Mouse (Mus musculus) hindlimb bud, embryonic 11.5 days (tissue): ENCODE measurements at regions not wholly inside any gene's neighbourhood (a gene's known extent, or its start where the extent isn't known, plus 50 kb on each side); places are given as distances from the start of the nearest gene placed in this dataset.

Experiments used
- DNase-seq: peaks from one replicate; pipeline ENCODE4 v3.0.0-alpha.2; 2012; ENCODE audit warnings: low read depth, low spot score; ENCODE audit errors: extremely low spot score

- DNase-seq, result no peak
Measured at GRCm38 (mm10) chr3:35358541-35358940, 395.4 kb upstream of the Atp11b start.

DNA sequence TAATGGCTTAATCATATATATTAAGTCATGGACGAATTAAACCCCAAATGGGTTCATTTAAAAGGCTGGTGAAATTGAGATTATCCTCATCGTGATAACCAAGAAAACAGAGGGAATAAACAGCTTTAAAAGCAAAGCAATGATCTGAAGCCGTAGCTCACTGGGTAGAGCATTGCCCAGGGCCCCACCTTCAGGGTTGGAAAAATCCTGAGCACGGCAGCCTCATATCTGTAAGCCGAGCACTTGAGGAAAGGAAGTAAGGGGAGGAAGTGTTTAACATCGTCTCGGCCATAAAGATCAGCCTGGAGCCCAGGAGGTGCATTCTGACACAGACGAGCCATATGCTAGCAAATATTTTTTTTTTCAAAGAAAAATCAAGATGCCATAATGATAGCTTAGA lies 394.6 kb upstream of the Atp11b start:
- DNase-seq, result no peak

DNA sequence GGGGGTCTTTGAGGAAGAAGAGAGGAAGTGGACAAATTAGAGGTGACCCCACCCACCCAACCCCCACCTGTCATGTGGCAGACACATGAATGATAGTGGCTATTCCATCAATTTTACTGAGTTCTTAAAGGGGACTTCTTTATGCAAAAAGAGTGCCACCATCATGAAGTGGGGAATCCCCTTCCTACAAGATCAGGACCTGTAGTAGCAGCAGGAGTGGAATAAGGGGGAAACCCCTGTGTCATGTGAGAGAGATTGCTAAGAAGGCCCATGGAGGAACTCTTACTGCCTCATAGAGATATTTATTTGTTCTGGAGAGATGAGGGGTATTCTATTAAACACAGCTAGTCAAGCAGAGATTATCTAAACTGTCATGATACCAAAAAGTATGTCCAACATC lies 393.4 kb upstream of the Atp11b start:
- no peak for DNase-seq

GRCm38 (mm10) chr3:35361086-35361485 lies 392.8 kb upstream of the Atp11b start:
- DNase-seq, result no peak

- DNase-seq, result no peak
Measured at GRCm38 (mm10) chr3:35365431-35365830, 388.5 kb upstream of the Atp11b start.

DNA sequence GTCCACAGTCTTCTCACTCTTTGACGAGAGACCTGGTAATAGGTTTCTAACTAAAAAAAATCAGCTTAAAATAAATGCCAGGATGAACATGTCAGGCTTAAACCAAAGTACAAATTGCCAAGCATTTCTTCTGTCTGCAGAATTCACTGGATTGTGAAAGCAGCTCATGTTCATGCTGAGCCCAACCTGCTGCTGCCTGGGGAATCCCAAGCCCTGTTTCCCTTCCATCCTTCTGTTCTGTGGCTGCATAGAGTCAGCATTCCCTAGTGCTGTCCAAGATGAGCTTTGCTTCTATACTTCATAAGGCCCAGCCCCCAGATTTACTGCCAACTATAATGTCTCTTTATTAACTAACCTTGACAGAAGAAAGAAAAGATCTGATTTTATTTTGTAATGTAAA lies 381.6 kb upstream of the Atp11b start:
- no peak for DNase-seq

- DNase-seq, result no peak
Measured at GRCm38 (mm10) chr3:35387386-35387785, 366.5 kb upstream of the Atp11b start.

DNA sequence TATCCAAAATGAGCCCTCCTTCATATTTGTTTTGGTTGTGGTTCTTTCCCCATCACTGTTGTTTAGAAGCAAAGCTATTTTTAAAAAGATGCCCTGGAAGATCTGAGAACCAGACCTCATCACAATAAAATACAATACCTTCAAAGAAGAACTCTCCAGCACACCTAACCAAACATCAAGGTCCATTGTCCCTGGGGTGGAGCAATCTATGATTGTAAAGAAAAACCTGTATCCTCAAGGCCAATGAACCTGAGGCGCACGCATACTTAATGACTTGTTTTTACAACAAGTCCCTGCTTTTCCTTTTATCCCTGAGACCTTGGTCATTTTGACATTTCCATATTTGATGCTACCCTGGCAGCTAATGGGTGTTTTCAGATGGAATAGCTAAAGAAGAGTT lies 361.2 kb upstream of the Atp11b start:
- no peak for DNase-seq

DNA sequence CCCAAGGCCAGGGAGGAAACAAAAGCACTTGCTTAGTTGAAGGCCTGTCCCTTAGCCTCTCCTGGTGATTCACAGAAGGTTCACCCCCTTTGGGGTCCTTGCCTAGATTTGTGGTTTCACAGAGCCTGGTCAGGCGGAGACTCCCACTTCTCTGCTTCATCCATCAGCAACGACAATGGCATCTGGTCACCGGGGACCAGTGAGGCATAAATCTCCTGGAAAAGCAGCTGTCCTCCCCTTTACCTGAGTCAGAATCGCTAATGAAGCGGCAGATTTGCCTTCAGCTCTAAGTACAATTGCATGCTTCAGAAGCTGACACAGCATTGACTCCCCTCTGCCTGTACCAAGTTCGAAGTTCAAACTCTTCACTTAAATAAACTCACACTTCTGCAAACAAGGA lies 353.7 kb upstream of the Atp11b start:
- no peak for DNase-seq

- DNase-seq, result no peak
Measured at GRCm38 (mm10) chr3:35402666-35403065, 351.2 kb upstream of the Atp11b start.

GRCm38 (mm10) chr3:35403952-35404351 lies 350.0 kb upstream of the Atp11b start:
- DNase-seq, result no peak

DNA sequence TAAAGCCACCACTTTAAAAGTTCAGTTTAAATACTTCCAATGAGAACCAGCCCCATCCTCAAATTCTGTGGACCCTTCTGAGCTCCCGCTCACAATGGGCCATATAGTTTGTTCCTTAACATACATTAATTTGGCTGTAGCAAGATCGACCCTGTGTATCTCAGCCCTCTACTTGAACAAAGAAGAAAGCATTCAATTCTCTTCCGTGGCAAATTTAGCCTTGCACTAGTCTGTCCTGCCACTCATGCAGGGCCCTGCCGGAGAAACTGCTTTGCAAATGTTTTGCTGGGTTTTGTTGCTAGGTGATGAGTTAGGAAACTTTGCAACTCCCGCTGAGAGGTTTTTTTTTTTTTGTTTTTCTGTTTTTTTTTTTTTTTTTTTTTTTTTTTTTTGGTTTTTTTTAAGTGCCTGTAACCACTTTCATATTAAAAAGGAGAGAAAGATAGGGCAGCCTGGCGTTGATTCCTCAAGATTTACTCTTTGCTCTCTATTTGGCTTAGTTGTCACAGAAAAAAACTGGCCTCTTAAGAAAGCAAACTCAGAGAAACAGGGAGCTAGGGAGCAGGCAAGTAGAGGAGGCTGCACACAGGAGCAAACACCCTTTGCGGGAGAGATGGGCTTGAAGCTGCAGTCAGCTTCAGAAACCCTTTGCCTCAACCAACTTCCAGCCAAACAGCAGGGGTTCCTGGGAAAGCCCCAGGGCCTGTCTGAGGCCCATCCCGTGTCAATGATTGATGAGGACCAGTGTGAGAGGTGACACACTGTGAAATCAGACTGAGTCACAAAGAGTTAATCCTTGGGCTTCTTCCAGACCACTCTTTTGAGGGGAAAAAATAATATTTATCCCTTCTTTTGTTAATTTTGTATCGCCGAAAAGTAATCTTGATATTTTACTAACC lies 349.2 kb upstream of the Atp11b start:
- DNase-seq, result no peak

- no peak for DNase-seq
Measured at GRCm38 (mm10) chr3:35405621-35406079, 348.3 kb upstream of the Atp11b start.

- DNase-seq, result no peak
Measured at GRCm38 (mm10) chr3:35437687-35438086, 316.2 kb upstream of the Atp11b start.

GRCm38 (mm10) chr3:35462858-35463257 lies 291.0 kb upstream of the Atp11b start:
- no peak for DNase-seq

DNA sequence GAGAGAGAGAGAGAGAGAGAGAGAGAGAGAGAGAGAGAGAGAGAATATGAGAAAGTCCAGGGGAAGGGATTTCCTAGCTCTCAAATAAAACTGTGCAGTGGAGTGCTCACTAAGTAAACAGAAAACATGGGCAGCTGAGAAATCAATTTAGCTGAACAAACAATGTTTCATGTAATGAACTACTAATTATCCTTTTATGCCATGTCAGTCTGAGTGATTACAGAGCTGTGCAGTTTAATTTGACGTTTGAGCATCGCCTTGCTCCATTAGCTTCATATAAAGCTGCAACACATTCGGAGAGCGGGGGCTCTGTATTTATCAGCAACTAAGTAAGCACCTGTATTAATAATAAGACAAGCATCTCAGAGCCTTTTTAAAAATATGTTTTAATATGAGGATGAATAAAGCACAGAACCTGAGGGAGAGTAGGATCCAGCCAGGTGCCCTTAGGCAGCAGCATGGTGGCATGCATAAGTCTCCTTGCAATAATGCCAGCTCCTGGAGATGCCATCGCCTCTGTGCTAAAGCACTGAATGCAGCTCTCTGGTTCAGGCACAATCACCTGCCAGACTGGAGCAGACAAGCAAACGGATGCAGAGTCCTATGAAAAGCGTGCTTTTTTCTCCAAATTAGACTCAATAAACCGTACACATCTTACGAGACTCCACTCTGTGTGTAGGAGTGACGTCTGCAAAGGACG lies 289.5 kb upstream of the Atp11b start:
- no peak for DNase-seq

DNA sequence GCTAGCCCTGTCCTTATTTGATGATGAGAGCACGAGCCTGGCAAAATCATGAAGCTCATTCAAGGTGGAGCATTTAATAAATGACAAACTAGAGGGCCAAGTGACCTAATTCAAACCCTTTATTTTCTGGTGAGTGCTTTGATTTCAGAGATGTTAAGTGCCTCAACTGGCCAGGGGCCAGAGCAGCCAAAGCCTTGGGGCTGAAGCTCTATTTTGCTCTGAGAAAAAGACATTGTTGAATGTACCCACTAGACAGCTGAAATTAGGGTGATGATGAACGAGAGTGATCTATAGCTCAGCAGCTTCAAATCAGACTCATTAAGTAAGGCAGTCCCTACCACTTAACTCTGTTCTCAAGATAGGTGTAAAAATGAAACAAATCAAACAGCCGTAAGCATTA lies 287.9 kb upstream of the Atp11b start:
- DNase-seq, result no peak

- no peak for DNase-seq
Measured at GRCm38 (mm10) chr3:35473351-35473750, 280.6 kb upstream of the Atp11b start.

DNA sequence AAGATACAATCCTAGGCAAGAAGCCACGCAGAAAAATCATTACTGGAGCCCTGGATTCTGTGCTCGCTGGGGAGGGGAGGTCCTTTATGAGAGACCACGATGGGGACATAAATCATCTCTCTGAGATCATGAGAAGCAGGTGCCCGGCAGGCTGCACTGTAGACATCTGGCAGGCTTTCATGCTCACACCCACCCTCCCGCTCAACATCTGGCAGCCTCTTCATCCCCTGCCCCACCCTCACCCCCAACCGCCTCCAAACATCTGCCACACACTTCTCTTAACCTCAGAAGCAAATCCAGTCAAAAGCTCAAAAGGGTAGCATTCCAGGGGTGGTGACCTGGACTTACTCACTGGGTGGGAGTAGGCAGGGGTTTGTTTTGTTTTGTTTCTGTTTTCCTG lies 279.5 kb upstream of the Atp11b start:
- peak; percentile 8 for DNase-seq

DNA sequence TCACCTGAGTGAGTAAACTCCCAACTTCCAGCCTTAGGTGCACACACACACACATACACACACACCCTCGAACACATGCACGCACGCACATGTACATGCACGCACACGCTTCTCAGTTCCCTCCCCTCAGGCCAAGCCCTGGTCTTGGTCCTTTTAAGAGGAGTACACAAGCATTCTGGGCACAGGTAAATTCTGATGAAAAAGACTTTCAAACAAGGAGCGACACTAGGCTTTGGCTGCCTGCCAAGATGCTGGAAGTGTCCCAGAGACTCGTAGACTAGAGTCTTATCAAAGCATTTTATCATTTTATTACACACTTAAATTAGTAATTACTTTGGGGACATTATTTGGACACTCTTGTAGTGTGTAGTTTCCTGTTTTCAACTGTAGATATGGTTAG lies 278.6 kb upstream of the Atp11b start:
- DNase-seq, result no peak

DNA sequence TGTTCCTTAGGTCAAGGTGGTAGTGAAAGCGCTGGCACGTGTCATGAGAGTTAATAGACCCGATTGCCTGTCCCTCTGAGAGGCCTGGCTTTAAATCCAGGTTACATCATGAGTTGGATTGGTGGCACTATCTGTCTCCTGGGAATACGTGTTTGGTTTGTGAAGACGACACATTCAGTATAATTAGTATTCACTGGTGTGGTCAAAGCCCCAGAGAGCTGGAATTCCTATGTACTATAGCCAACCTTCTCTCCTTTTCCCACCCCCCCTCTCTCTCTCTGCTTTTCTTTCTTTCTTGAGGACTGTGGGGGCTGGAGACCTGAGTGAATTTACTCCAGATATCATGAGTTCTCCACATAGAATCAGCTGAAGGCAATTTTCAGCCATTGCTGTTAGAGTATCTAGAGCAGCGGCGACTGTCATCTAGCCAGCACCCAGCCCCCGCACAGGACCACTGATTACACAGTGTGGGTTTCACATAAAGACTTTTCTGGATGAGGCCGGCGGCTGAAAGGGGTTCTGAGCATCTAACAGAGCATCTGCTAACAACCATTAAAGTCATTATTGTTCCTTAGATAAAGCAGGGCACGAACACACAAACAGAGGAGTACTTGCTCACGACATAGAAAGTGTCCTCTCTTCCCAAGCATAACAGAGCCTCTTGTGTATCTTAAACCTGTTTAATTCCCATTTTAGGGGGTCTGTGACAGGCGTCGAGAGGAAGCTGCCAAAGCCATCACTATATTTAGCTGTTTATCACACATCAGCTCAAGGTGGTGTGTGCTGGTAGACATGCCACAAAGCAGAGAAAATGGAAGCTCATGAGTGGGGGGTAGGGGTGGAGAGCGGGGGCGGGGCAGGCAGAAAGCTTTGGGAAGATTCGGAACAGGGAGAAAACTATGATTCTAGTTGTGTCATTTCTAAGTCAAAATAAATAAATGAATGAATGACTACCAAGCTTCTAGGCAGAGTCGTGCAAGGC lies 272.9 kb upstream of the Atp11b start:
- DNase-seq, result no peak
